Mouse (Mus musculus): ENCODE data around the gene Tlr13.
A peak's percentile ranks its signal among the peaks of the same experiment; 100 is the strongest.
"Not testable (repeated sequence)": the region's sequence is repeated elsewhere in the genome, so short reads cannot be mapped to it uniquely, and the experiment has no call there.

The Tlr13 gene

DNA sequence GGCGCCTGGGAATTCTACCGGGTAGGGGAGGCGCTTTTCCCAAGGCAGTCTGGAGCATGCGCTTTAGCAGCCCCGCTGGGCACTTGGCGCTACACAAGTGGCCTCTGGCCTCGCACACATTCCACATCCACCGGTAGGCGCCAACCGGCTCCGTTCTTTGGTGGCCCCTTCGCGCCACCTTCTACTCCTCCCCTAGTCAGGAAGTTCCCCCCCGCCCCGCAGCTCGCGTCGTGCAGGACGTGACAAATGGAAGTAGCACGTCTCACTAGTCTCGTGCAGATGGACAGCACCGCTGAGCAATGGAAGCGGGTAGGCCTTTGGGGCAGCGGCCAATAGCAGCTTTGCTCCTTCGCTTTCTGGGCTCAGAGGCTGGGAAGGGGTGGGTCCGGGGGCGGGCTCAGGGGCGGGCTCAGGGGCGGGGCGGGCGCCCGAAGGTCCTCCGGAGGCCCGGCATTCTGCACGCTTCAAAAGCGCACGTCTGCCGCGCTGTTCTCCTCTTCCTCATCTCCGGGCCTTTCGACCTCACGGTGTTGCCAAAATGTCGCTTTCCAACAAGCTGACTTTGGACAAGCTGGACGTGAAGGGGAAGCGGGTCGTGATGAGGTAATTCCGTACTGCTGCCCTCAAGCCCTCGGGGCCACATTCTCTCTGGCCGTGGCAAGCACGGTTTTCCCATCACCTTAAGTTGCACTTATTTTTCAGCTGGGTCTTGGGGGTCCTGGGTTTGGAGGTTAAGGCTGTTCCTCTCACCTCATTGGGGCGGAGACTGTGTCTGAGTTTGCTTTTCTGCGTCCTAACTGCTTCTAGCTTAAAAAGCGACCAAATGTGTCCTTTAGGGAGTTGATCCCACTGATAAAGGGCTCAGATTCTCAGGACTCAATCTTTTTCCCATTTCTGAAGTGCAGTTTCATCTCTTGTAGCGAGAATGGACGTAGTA is 44.0 kb downstream of the Tlr13 start, which contains the start of gene Pgk1:
Gene Pgk1, plus strand, starts transcription at position 388 of the 937 bp plus-strand sequence.
- DNase-seq (ENCODE audit: low read depth) = peak; percentile 81

DNA sequence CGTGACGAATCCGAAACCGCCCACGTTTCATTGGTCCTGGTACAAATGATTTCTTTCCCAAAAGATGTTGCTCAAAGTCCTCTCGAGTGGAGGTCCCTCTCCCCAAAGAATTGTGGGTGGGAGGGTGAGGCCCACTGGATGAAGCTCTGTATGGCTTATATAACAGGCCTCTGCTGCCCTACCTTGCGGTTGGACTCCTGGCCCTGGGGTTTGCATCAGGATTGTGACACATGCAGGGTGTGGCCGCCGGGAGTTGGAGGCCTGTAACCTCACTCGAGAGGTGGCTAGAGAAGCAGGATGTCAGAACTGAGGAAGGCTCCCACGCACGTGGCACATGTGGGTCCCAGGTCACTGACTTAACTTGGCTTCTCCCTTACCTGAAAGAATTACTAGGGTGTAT is 44.7 kb downstream of the Tlr13 start:
- DNase-seq (ENCODE audit: low read depth) = no peak

DNA sequence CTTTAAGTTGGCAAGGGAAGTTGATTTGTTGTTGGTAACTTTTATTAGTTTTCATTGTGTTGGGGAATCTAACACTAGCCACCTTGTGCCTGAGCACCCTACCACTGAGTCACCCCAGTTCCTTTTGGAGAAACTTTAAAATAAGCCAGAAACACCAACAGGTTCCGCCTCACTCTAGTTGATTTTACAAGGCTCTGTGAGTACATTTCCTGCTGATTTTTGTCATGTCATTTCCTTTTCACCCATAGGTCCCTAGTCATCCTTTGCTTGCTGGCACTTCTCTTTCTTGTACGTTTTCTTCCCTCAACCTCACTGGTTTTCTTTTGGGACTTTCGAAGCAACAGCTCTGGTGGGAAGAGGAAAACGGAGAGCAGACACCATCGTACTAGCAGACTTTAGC is 46.4 kb downstream of the Tlr13 start:
- DNase-seq (ENCODE audit: low read depth) = no peak

DNA sequence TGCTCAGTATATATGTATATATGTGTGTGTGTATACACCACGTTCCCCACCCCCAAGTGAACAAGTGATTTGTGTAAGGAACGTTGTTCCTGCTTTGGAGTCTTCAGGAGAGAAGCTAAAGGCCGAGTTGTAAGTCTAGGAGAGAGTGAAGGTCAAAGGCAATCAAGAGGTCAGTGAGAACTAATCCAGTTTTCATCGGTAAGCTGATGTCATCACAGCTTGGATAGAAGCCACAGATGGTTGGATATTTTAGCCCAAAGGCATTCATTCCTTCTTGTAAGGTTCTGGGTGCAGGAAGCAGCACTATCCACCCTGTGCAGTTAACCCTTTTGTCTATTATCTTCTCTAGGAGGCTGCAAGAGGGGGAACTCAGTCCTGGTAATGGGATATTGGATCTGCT is 47.1 kb downstream of the Tlr13 start:
- DNase-seq (ENCODE audit: low read depth) = no peak

DNA sequence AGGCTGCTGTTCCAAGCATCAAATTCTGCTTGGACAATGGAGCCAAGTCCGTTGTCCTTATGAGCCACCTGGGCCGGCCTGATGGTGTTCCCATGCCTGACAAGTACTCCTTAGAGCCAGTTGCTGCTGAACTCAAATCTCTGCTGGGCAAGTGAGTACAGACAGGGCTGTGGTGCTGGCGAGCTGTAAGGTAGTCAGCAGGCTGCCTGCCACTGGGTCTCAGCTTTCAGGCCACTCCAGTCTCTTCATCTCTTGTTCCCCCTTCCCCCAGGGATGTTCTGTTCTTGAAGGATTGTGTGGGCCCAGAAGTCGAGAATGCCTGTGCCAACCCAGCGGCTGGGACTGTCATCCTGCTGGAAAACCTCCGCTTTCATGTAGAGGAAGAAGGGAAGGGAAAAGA is 51.4 kb downstream of the Tlr13 start:
- not testable (repeated sequence) for DNase-seq (ENCODE audit: low read depth)

DNA sequence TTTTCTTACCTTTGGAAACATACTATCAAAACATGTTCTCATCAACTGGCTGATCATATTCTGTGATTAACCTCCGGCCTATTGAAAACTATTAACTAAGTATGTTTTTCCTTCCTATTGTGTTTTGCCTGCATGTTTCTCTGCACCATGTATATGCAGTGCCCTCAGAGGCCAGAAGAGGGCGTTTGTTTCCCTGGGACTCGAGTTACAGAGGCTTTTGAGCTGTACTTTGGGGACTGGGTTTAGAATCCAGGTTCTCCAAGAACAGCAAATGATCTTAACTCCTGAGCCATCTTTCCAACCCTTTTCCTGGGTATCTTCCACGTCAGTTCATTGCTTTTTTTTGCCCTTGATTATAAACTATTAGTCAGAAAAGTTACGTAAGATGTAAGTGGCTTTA is 54.3 kb downstream of the Tlr13 start:
- no peak for DNase-seq (ENCODE audit: low read depth)

DNA sequence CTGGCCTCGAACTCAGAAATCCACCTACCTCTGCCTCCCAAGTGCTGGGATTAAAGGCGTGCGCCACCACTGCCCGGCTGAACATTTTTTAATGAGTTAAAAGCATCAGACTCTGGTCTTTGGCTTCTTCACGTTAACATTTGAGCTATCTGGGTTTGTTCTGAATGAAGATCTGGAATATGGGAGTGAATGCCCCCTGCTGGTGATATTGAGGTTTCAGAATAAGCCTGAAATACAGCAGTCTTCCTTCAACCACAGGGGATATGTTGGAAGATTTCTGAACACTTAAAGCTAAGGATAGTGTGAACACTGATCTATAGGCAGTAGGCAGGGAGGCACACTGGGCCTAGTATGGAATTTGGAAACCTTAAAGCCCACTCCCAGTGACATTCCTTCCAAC is 55.9 kb downstream of the Tlr13 start:
- DNase-seq (ENCODE audit: low read depth) = no peak

DNA sequence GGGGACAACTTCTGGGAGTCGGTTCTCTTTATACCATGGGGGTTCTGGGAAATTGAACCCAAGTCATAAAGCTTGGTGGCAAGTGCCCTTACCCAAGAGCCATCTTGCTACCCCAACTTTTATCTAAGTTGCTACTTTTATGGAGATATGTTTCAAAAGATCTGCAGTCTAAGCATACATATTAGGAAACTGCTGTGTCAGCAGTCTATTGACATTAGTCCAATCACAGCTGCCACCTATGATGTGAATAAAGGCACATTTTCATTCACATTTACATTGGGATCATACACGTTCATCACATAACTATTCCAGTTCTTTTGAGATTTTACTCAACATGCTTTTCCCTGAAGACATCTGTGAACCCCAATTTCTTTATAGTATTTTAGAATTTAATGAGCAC is 66.1 kb downstream of the Tlr13 start:
- DNase-seq (ENCODE audit: low read depth) = no peak

Measured in c-Kit-positive CD71-positive TER-119-negative erythroid progenitor cells, embryonic 14.5 days (primary cell).